Mouse (Mus musculus) adrenal gland, adult 2 months (tissue): Measurements from ENCODE around the gene Aldh1a2. TPM values are rescaled to one million over a fixed set of nuclear protein-coding genes. Genes with fewer than 3 reads are reported as not detected.
A peak's percentile ranks its signal among the peaks of the same experiment; 100 is the strongest.

Experiments
- DNase-seq: peaks from one replicate; pipeline ENCODE4 v3.0.0; 2021
- polyA plus RNA-seq: library from polyadenylated mRNA; depleted of rRNA; stranded (reverse); fragments of >200 nt; gene quantifications from 2 replicates; pipeline ENCODE4 v1.2.3, GENCODE M21; 2012
- total RNA-seq, 2 experiments: library from RNA; stranded (reverse); gene quantifications; 2 replicates each; pipeline ENCODE4 v1.2.3; 2021

Gene Aldh1a2
- total and polyA plus RNA-seq, 3 experiments, result 17.9 to 92.9 (median 65.6) TPM

- peak; percentile 60 for DNase-seq
Observed at GRCm38 (mm10) chr9:71216036-71216995, 727 bp downstream of the Aldh1a2 start.

- DNase-seq, result peak; percentile 5
Observed at GRCm38 (mm10) chr9:71216996-71217792, 1.6 kb downstream of the Aldh1a2 start.

- no peak for DNase-seq
Observed at GRCm38 (mm10) chr9:71217793-71218095, 2.2 kb downstream of the Aldh1a2 start.

DNA sequence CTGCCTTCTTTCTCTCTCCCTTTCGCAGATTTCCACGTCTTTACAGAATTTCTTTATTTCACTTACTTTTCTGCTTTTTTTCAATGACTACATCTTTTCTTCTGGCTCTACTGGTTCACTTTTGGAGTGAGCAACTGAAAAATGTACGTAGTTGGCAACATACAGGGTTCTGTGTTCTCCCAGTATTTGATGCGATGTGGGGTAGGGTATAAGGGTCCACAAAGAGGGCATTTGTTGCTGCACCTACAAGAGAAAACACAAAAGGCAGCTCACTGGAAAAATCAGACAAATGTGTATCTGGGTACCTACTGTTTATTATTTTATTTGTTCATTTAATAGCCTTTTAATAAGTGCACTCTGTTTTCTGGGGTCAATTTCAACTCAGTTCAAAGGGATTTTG lies 3.6 kb downstream of the Aldh1a2 start:
- DNase-seq, result no peak

- peak; percentile 59 for DNase-seq
Observed at GRCm38 (mm10) chr9:71220401-71220800, 4.8 kb downstream of the Aldh1a2 start.

DNA sequence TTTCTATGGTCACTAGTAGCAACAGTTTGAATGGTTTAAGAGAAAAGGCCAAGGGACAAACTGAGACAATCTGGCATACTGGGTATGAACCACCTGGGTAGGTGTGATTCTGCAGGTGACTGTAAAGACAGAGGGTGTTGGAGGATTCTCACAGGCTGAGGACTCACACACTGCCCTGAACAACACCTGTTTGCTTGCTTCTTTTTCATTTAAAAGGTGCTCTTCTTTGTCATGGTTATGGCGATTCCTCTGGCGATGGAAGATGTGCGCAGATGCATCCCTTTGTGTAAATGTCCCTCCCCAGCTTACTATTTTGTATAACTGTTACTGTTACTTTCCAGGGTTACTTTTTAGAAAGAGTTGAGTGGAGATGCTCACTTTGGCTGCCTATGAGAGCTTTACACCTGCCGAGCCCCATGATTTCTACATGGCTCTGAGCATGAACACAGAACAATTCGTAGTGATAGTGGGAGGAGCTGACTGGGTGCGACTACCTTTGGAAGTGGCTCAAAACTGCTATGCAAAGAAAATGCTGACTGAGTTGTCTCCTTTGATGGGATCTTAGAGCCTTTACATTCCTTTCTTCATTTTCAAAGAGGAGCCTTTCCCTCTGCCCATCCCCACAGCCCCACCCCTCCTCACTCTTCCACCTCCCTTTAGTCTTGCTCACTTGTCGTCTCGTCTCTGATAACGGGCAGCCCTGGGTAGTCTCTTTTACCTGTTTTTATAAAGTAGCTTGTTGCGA lies 11.8 kb downstream of the Aldh1a2 start:
- DNase-seq, result no peak

DNA sequence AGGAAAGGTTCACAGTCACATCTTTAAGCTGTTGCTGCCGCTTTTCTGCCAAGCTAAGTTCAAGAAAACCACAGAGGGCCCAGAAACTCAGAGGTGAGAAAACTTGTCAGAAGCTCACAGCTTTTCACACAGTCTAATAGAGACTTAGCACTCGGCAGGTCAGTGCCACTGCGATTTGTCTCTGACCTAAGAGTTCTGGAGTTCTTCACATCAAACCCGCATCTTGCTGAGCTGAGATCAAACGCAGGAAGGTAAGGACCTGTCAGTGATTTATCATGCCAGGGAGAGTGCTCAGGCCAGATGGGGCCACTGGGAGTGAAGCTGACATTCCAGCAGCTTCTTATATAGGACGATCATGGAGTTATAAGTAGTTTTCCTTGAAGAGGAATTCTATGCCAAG lies 14.4 kb downstream of the Aldh1a2 start:
- no peak for DNase-seq

- DNase-seq, result no peak
Observed at GRCm38 (mm10) chr9:71236540-71236939, 21.0 kb downstream of the Aldh1a2 start.

DNA sequence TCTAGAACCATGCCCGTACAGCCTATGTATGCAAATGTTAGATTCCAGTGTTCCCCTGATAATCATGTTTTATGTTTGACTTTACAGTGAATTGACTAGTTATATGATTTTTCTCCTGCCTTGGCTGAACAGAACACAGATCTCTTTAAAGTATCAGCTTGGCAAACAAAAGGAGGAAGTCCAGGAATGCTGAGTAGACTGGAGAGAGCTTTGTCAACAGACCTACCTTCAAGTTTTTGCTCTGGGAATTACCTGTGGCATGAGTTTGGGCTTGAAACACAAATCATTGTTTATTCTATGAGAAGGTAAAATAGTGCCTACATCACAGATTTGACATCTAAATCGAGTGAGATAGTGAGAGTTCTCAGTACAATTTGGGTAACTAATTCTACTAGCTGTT lies 24.3 kb downstream of the Aldh1a2 start:
- DNase-seq, result no peak

DNA sequence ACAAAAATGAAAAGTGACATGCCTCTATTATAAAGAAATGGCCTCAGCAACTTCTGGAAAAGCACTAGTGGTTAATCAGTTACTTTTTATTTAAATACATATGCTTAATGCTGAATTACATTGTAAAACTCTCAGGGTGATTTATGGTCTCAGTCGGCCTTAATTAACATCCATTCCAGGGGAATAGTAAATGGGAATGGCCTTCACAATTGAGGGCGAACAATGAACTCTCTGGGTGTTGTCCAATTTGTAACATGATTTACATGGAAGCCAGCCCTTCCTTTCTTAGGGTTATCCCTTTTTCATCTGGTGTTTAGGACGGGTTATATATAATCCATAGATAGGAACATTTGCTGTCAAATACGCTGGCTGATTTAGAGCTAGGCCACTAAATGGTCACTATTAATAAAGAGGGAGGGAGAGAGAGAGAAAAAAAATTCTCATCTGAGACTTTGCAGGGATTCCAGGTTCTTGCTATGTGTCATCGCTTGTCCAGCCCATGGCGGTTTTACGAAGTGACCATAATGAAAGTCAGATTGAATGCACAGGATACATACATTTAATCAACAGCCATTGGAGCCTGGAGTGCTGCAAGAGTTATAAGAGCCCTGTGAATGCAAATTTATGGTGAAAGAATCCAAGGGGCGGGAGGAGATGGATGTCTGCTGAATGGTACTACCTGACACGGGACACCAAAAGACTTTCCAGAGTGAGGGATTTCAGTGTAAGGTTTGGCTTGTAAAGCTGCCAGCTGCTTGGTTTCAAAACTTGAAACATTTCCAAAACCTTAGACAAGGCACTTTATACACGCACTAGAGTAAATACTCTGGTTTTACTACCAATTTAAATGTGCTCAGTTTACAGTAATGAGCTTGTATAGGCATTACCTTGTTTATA lies 26.2 kb downstream of the Aldh1a2 start:
- no peak for DNase-seq

DNA sequence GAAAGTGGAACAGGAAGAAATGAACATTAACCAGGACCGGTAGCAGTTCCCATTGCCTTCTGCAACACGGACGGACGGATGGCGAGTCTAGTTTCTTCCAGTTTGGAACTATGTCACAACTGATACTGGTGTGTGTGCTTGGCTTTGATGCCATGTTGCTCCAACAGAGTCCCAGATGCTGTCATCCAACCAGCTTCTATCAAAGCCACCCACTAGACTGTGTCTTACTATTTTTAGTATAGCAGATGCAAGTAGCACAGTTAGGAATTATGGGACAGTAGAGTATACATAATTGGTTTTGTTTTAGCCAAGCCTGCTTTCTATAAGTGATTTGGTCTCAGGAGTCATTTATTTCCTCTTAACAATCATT lies 26.8 kb downstream of the Aldh1a2 start:
- DNase-seq, result no peak

- no peak for DNase-seq
Observed at GRCm38 (mm10) chr9:71254380-71254779, 38.8 kb downstream of the Aldh1a2 start.

- DNase-seq, result no peak
Observed at GRCm38 (mm10) chr9:71262711-71263110, 47.1 kb downstream of the Aldh1a2 start.

DNA sequence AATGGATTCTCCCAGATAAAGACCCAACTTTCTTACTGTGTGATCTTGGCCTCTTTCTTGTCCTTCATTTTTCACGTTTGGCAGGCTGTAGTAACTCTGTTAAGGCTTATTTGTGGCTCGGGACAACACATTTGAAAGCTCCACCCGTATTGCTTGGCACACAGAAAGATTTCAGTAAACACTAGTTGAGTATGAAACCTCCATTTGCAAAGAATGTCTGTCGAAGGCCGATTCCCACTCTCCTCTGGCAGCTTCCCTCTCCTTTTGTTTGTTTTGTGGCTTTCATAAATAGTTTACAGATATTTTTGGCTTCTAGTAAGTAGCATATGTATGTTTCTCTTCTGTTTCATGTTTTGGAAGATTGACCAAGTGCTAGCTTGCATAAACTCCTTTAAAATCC lies 54.1 kb downstream of the Aldh1a2 start:
- DNase-seq, result no peak

- no peak for DNase-seq
Observed at GRCm38 (mm10) chr9:71270205-71270604, 54.6 kb downstream of the Aldh1a2 start.

DNA sequence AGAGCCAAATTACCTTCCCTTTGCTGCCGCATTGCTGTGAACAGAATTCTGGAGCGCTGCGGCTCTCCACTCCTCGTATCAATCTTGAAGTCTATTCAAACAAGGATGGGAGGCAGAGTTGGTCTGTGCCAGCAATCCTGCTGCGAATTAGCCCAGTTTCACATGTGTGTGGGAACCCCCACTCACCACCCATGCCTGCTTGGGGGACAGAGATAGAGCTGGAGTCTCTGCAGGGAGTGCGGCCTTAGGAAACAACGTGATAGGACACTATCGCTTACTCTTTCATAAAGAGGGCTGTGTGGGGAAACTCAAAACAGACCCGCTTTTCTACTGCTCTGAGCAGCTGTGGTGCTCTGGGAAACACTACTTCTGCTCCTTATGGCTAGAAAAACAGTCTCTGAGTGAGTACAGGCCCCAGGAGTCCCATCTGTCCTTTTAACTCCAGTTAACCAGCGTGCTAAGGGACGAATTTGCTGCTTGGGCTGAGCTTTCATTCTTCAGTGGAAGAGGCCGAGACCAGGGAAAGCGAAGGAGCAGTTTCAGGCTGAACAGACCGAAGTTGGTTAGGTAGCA lies 60.6 kb downstream of the Aldh1a2 start:
- DNase-seq, result no peak

DNA sequence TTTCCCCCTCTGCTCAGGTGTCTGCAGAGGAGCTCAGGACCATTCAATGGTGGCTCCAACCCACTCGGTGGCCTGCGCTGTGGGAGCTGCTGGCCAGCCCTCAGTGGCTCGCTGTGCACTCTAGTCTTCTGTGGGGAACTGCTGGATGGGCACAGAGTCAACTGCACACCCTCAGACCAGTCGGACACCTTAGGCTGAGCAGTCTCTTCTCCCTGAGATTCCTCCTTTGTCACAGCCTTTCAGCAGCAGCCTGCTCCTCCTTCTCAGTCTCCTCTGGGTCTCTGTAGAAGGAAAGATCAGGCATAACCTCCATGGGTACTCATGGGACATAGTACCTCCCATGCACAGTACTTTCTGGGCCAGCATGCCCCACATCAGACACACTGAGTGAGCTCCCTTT lies 63.2 kb downstream of the Aldh1a2 start:
- DNase-seq, result no peak

- DNase-seq, result no peak
Observed at GRCm38 (mm10) chr9:71283156-71283555, 67.6 kb downstream of the Aldh1a2 start.

DNA sequence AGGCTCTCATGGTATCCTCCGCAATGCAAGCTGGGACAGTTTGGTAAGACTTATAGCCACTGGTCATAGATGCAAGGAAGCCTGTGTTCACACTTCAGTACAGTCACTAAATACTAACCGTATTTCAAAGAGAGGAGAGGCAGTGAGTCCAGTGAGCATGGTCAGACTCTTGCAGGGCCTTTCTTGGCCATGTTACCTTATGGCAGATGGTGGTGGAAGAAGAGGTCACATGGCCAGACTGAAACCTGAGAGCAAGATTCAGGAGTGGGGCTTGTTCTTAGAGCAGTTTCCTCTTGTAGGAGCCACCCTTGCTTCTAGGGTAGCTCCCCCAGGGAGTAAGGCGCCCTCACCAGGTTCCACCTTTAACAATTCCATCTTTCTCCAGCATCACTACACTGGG lies 69.6 kb downstream of the Aldh1a2 start:
- DNase-seq, result no peak

DNA sequence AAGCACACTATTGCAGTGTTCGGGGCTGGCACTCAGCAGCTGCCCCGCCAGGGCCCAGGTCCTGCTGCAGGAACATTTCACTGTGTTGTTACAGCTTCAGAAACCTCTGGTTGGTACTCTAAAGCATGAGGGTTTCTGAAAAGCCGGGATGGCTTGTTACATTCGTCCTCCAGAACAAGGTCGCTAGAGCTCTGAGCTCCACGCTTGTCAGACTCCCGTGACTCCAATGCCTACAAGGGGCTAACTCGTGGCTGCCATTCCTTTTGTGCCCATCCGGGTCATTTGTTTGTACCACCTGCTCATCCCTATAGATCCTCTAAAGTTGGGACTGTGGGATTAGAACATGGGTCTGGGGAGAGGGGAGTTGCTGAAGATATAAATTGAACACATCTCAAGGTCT lies 70.8 kb downstream of the Aldh1a2 start:
- DNase-seq, result no peak

GRCm38 (mm10) chr9:71288738-71289137 lies 73.1 kb downstream of the Aldh1a2 start:
- DNase-seq, result no peak
